Mouse (Mus musculus): ENCODE data around the gene Polg.

Polg gene

DNA sequence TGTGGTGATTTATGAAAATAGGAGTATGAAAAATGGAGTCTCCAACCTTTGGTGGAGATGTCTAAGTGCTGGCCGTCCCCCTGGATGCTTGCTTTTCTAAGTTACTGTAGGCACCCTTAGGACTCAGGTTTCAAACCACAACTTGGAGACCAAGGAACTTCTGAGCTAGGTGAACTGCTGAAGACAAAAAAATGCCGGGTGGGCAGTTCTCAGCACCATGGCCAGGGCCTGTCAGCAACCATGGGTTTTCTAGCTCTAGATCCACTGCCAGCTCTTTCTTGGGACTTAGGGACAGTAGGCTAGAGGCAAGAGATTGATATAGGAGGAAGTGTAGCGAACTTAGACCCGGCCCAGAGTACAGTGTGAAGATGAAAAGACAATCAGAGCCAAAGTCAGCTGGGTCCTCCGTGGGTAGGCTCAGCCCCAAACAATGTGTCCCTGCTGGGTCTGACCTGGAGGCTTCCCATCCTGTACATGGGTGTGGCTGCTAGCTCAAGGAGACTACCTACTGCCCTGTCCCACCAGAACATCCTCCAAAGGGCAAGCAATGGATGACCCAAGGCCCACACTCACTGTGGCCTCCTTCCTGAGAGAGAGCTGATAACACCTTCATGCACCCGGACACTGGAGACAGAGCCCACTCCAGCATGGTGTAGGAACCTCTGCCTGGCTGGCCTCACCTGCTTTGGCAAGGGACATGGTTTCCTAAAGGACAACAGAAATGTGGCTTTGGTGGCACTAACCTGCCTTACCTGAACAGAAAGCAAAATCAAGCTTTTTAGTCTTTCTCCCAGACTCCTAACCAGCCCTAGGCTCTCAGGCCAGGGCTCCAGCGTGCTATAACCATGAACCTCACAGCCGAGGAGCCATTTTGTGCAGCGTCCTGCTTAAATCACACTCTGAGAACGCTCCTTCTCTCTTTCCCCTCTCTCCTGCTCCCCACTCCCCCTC, 36.3 kb upstream of the Polg start:
- in situ Hi-C loops (cut with MboI, MseI): no loop called here

DNA sequence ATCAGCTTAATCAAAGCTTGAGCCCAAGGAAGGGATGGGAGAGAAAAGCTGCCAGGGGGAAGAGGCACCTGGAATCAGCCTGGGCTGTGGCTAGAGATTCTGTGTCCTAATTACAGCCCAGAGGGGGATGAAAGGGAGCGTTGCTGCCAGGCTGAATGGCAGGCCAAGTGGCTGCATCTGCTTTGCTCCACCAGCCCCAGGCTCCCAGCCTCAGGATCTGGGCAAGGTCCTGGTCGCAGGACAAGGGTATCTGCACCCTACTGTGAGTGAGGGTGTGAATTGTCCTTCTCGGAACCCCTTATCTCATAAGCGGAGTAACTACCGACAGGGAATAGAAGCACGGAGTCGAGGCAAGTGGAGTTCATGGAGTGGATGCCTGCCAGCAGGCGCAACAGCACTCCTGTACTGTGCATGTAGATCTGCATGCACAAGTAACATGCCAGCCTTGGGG, 35.4 kb upstream of the Polg start:
- in situ Hi-C loops (cut with MboI, MseI): no loop called here

DNA sequence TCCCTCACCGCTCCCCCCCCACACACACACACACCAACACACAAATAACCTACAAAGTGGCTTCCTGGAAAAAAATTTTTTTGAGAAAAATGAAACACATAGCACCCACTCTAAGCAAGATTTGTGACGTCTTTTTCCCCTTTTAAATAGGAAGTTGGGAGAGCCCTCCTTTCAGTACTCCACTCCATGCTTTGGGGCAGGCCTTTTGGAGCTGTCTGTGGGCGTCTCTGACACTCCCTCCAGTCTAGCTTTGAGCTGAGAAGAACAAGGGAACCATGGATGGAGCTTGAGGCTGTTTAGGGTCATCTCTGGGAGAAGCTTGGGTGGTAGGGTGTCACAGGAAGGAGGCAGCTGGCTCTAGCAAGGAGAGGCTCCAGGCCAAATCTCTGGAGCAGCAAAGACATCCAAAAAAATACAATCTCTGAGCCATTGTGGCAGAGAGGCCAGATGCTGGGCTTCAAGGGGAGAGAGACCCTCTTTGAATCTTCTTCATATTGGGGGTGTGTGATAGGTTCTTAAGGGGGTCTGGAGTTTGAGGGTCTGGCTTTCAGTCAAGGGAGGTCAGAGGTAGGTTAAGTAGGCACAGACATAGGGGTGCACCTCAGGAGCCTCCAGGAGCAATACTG, 34.6 kb upstream of the Polg start:
- in situ Hi-C loops (cut with MboI, MseI): no loop called here

DNA sequence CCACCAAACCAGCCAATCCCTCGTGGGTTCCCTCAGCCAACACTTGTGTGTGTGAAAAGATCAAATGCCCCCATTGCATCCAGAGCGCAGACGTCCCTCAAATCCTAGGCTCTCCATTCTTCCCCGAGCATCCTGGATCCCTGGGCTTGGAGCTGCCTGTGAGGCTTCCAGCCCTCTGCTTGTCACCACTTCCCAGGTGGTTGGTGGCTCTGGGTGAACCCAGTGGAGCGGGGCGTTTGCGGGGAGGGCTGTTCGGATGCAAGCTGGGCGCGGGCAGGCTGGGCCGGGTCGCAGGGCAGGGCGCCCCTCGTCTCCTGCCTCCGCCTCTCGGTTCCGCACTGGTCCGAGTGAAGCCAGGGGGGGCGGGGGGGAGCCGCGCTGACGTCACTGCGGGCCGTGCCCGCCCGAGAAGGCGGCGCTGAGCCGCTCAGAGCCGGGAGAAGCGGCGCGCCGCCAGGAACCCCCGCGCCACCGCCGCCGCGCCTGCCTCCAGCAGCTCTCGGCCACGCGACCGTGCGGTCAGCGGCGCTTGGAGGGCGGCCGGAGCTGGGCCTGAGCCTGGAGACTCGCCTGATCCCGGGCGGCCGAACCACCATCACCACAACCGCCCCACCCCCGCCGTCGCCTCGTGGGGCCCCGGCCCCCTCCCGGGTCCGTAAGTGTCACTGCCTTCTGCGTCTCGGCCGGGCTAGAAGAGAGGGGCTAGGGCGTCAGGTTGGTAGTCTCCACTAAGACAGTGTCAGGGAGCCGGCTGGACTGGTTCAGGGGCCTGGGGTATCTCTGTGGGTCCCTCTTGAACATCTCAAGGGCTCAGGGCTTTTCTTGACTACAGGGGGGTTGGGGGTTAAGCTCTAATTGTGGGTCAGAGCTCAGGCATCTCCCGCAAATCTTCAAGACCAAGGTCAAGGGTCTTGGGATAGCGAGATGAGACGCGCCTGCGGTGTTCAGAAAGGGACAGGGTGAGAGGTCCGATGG, 33.7 kb upstream of the Polg start:
- in situ Hi-C loops (cut with MboI, MseI): loop anchor here (5.0 kb wide), 2 partner anchors 47 to 92 kb away; no protein-coding TSS in a partner anchor

DNA sequence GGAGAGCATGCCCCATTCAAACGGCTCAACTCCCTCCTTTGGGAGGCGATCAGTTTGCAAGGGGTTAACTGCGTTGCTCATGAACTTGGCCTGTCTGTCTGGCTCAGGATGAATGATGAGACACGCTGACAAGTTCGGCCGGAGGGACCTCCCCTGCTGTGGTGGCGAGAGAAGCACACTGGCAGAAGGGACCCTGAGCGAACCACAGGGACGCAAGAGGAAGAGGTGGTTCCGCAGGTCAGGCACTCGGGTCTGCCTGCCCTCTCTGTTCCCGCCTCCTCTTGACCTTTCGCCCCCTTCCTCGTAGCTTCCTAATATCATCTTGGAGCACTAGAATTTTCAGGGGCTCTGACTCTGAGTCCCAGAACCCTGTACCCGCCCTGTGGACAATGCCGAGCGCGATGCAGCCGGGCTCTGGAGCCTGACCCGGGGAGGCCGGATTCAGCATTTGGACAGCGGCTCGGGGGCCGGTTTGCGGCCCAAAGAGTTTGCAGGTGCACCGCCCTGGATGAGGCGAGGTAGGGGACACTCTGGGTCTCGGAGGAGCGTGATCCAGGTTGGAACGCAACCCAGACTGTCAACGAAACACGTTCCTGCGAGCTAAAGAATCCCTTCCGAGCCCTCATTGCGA, 32.9 kb upstream of the Polg start:
- in situ Hi-C loops (cut with MboI, MseI): loop anchor here (5.0 kb wide), 2 partner anchors 48 to 93 kb away; no protein-coding TSS in a partner anchor

DNA sequence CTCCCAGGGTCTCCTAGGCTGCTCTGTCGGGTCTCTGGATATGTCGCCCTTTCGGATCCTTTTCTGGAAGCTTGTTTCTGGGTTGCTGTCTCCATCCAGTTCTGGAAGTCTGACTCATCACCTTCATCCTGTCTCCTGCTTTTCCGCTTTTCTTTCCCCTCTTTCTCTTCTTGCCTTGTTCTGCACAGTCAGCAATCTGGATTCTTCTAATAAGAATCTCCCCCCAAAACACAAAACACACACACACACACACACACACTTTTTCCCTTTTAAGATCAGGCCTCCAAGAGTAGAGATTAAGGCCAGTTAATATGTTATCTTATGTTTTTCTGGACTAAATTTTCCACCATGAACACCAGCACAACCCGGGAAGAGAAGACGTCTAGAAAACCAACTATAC, 32.2 kb upstream of the Polg start:
- in situ Hi-C loops (cut with MboI, MseI): loop anchor here (5.0 kb wide), 2 partner anchors 49 to 94 kb away; no protein-coding TSS in a partner anchor

DNA sequence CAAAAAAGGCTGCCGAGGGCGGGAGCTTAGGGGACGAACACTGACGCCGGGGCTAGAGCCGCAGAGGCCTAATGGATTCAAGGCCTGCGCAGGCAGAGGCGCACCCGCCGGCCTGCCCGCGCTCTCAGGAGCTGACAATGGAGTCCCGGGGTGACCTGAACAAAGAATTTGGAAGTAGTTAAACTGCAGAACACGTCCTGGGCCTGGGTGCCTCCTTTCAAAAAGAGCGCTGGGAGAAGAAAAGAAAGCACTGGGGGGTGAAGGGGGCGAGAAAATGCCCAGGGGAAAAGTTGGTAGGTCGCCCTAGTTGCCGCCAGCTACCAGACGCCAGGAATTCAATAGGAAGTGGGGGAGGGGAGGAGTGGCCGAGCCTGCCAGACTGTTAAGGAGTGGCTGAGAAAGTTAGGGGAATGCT, 31.5 kb upstream of the Polg start:
- in situ Hi-C loops (cut with MboI, MseI): loop anchor here (5.0 kb wide), 2 partner anchors 50 to 95 kb away; no protein-coding TSS in a partner anchor

DNA sequence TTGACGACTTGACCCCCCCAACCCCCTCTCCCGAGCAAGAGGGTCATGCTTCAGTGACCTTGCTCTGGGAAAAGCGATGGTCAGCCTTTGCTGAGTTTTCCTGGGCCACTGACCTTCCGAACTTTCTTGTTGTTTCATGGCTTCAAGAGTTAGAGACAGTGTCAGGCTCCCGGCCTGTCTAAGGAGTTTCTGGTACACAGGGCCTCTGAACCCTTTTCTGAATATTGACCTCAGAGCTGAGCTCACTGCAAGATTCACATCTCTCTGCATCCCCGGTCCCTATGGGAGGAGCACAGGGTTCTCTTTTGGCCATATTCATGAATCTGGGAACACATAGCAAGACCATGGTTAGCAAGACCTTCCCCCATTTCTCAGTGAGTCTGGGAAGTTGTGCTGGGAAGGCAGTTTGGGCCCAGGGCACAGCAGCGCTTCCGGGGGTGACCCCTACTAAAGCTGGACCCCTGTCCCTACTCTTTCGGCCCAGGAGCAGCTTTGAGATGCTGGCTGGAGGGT, 30.7 kb upstream of the Polg start:
- in situ Hi-C loops (cut with MboI, MseI): loop anchor here (5.0 kb wide), 2 partner anchors 50 to 95 kb away; no protein-coding TSS in a partner anchor

DNA sequence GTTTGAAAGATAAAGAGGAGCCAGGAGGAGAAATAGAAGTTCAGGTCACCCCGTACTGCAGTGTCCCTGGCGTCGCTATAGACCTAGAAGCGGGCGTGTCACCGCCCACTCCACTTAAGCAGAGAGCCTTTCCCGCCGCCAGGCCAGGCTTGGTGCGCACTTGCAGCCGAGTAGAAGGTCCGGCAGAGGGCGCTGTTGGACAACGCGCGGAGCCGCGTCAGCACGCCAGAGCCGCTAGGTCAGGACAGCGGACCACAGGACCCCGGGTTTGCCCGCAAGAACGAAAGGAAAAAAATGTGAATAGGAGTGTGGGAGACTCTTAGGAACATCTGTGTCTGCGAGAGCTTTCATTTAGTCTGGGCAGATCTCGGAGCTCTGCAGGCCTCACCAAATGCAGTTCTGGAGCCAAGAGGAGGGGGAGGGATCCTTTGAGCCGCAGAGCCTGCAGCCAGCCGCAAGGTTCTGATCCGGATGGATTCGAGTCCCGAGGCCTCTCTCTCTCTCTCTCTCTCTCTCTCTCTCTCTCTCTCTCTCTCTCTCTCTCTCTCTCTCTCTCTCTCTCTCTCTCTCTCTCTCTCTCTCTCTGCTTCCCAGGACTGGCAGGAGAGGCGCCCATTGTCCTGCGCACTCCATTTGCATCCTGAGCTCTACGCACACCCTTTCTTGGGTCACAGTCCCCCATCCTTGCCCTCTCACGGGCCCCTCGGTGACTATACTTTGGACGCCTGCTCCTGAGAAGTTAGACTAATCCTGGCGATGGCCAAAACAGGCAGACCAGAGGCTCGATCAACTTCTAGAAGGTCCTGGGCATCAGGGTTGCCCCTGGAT, 30.0 kb upstream of the Polg start:
- in situ Hi-C loops (cut with MboI, MseI): loop anchor here (5.0 kb wide), 2 partner anchors 51 to 96 kb away; no protein-coding TSS in a partner anchor

DNA sequence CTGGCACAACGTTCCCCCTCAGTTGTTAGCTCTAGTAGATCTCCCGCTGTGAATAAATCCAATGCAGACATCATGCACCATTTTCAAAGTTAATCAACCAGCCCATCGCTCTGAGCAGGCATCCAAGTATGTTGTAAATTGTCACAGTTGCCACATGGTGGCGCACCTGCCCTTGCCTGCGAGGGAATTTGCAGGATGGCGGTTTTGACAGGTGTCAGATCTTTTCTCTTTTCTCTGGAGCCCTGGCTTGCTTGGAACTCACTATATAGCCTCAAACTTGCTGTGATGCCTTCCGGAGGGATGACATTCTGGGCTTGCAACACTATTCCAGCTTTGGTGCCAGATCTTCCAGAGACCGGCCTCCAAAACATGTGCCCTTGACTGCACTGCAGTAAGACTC, 27.8 kb upstream of the Polg start:
- in situ Hi-C loops (cut with MboI, MseI): no loop called here

DNA sequence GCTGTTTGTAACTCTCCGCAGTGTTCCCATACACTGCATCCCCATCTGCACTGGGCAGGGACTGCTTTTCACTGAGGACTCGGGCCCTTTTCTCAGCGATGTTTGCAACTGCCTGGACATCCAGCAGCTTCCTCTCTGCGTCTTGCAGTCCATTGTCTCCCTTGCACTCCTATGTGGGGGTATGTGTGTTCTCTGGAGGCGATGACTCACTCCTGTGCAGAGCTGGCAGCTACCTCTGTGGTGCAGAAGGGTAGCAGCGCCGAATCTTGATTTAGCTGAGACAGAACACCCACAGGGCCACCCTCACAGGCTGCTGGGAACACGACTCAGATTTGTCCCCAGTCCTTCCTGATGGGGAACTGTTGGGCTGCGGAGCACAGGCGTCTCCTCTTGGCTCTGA, 20.4 kb upstream of the Polg start:
- in situ Hi-C loops (cut with MboI, MseI): no loop called here

DNA sequence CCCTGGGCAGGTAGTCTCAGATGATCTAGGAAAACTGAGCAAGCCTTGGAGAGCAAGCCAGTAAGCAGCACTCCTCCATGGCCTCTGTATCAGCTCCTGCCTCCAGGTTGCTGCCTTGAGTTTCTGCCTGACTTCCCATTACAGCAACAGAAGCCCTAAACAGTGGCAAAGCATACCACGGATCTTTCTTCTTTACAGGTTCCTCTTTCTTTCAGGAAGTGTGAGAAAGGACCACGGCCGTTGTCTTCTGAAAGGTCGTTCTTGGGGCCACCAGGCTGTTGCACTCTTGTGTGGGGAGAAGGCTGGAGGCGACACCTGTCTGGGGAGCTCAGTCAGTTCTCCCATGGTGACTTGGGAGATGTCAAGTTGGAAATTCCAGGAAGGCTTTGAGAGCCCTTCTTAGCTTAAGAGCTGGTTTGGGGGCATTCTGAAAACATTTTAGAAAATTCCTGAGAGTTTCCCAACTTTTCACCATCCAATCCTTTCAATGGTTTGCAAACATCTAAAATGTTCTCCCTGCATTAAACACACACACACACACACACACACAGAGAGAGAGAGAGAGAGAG, 8.8 kb upstream of the Polg start:
- in situ Hi-C loops (cut with MboI, MseI): no loop called here

DNA sequence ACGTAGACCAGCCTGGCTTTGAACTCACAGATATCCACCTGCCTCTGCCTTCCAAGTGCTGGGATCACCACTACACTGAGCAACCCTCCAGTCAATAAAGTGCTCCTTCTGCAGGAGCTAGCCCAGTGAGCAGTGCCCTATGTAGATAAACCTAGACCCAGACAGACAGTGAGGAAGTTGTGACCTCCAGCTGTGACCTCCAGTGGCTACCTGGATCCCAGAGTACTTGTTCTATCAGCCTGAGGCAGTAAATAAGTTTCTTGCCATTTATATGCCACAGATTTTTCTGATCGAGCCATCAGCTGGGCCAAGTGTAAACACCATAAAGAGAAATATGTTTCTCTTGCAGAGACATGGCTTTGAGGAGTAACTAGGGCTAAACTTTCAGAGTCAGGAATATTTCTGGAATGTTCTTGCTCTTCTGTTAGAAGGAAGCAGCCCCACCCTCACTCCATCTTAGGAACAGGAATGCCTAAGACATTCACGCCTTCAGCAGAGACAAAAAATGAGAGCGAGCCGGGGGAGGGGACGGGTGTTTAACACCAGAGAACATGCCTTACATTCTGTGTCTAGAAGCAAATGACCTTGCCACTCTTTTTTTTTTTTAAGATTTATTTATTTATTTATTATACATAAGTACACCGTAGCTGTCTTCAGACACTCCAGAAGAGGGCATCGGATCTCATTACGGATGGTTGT, 7.5 kb upstream of the Polg start:
- in situ Hi-C loops (cut with MboI, MseI): no loop called here

DNA sequence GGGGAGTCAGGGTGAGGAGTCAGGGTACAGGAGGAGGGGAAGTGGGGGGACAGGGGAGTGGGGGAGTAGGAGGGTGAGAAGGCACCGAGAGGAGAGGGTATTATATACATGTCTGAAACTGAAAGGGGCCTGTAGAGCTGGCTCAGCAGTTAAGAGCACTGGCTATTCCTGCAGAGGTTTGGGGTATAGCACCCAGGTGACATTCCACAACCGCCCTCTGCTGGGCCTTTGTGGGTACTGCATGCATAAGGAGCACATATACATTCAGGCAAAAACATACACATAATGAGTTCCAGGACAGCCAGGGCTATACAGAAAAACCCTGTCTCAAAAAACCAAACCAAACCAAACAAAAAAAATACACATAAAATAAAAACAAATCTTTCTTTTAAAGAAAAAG, 6.6 kb upstream of the Polg start:
- in situ Hi-C loops (cut with MboI, MseI): no loop called here

DNA sequence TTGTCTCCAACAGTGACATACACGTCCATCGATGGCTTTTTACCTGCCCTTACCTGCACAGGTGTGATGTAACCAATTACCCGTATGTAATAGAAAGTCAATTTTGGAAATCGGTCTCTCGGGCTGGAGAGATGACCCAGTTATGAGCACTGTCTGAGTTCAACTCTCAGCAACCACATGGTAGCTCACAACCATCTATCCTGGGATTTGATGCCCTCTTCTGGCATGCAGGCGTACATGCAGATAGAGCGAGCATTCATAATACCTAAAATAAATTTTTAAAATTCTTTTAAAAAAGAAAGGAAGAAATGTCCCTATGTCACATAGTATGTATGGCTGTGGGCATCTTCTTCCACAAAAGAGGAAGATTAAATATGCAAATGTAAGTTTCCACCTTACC, 5.3 kb upstream of the Polg start:
- in situ Hi-C loops (cut with MboI, MseI): no loop called here

DNA sequence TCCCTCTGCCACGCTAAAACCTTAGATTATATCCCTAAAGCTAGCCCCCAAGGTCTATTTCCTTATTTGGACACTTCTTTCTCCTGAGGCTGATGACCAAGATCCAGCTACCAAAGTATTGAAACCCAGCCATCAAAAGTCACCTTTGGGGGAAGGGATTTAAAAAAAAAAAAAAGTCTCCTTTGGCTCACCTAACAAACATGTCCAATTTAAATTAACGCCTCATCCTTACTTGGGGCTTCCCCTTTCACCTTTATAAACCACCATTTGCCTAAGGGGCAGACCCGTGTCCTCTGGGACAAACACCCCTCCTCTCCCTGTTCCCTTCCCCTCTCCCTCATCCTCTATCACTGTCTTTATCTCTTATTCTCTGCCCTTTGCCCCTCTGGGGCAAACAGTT, 4.6 kb upstream of the Polg start:
- in situ Hi-C loops (cut with MboI, MseI): no loop called here

DNA sequence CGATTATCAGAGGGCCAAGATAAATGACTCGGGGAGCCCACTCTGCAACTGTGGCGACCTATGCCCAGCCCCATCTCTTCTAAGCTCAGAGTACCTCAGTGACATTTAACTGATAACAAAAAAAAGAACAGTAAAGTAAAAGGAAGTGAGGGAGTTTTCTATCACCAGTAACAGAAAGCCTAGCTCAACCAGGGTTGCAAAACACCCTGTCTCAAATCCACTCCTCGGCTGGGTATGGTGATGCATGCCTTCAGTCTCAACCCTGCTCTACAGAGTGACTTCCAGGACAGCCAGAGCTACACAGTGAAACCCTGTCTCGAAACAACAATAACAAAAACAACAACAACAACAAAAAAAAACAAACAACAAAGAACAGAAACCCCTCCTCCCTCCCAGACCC, 3.6 kb upstream of the Polg start:
- in situ Hi-C loops (cut with MboI, MseI): no loop called here

DNA sequence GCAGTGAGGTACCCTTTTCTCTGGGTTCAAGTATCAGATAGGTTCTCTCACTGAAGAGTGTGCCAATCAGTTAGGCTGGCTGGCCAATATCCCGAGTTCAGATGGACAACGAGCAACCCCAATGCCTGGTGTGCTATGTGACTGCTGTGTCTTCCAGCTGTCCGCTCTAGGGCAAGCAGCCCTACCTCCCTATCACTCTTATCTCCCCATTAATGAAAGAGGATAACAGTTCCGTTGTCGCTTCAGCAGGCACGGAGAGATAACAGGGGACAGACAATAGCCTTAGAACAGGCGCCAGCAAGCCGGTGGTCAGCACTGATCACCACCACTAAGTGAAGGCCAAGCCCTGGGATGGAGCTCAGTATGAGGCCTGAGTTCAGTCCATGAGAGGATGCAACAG, 2.8 kb upstream of the Polg start:
- in situ Hi-C loops (cut with MboI, MseI): no loop called here

DNA sequence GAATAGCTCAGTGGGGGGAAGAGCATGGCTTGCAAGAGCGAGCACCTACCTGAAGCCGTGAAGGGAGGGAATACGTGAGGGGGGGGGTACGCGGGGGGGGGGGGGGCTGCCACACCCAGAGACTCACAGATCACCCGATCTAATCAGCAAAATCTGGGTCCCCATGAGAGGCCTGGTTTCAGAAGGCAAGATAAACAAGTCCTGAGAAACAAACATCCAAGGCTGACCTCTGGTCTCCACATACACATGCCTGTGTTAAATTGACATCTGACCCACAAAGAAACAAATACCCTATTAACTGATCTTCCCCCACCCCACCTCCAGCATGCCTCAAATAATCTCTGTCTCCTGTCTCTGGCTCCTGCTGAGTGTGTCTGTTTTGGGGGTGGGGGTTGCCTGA, 1.8 kb upstream of the Polg start:
- in situ Hi-C loops (cut with MboI, MseI): no loop called here

Data from regulatory T cell (primary cell).